Mouse (Mus musculus) layer of hippocampus, postnatal 25 days (tissue): ENCODE measurements around the gene Ccnt1. TPM values are rescaled to one million over a fixed set of nuclear protein-coding genes. Genes with fewer than 3 reads are reported as not detected.
"Not testable (repeated sequence)": the region's sequence is repeated elsewhere in the genome, so short reads cannot be mapped to it uniquely, and the experiment has no call there.

Experiments
- DNase-seq, 2 experiments: peaks; one replicate each; pipeline ENCODE4 v3.0.0; 2022; ENCODE audit warnings: mixed read lengths in 2 of 2, low spot score in 1 of 2; ENCODE audit errors: extremely low spot score in 1 of 2
- total RNA-seq, 2 experiments: library from RNA; stranded (reverse); gene quantifications; 2 replicates each; pipeline ENCODE4 v1.2.3; 2021

Gene Ccnt1
- total RNA-seq, 2 experiments from 2014 or later: 40.1 to 45.0 TPM

- no peak for DNase-seq
These were observed 14.8 kb downstream of the Ccnt1 start for GRCm38 (mm10) chr15:98555881-98556280.

- DNase-seq: no peak
These were observed 18.0 kb downstream of the Ccnt1 start for GRCm38 (mm10) chr15:98552758-98553157.

GRCm38 (mm10) chr15:98546843-98547242 lies 23.9 kb downstream of the Ccnt1 start:
- no peak for DNase-seq

GRCm38 (mm10) chr15:98545151-98545550 lies 25.6 kb downstream of the Ccnt1 start:
- no peak for DNase-seq

- DNase-seq: no peak
These were observed 27.4 kb downstream of the Ccnt1 start for GRCm38 (mm10) chr15:98543341-98543740.

- no peak for DNase-seq
These were observed 29.7 kb downstream of the Ccnt1 start for GRCm38 (mm10) chr15:98541064-98541463.

- DNase-seq: no peak
These were observed 32.8 kb downstream of the Ccnt1 start for GRCm38 (mm10) chr15:98537923-98538322.

GRCm38 (mm10) chr15:98536828-98537510 lies 33.8 kb downstream of the Ccnt1 start:
- DNase-seq: no peak

- no peak for DNase-seq
These were observed 34.8 kb downstream of the Ccnt1 start for GRCm38 (mm10) chr15:98535921-98536320.

GRCm38 (mm10) chr15:98533881-98534627 lies 36.7 kb downstream of the Ccnt1 start, which contains the start of gene Kansl2:
TSS of gene Kansl2 (minus strand) at chr15:98534264.
- peak; percentile 90 to 93 for DNase-seq

- DNase-seq: no peak
These were observed 37.6 kb downstream of the Ccnt1 start for GRCm38 (mm10) chr15:98533035-98533531.

GRCm38 (mm10) chr15:98532281-98532680 lies 38.4 kb downstream of the Ccnt1 start:
- no peak for DNase-seq

- DNase-seq: no peak
These were observed 42.6 kb downstream of the Ccnt1 start for GRCm38 (mm10) chr15:98528066-98528563.

GRCm38 (mm10) chr15:98527056-98527771 lies 43.5 kb downstream of the Ccnt1 start:
- DNase-seq: no peak

- no peak for DNase-seq
These were observed 44.7 kb downstream of the Ccnt1 start for GRCm38 (mm10) chr15:98526057-98526456.

- DNase-seq: no peak
These were observed 49.5 kb downstream of the Ccnt1 start for GRCm38 (mm10) chr15:98521245-98521644.

- peak; percentile 36 to 62 for DNase-seq
These were observed 53.1 kb downstream of the Ccnt1 start for GRCm38 (mm10) chr15:98517380-98518355.

GRCm38 (mm10) chr15:98514845-98515244 lies 55.9 kb downstream of the Ccnt1 start:
- not testable (repeated sequence) for DNase-seq

GRCm38 (mm10) chr15:98514146-98514545 lies 56.6 kb downstream of the Ccnt1 start:
- no peak for DNase-seq

GRCm38 (mm10) chr15:98513676-98514075 lies 57.0 kb downstream of the Ccnt1 start:
- DNase-seq: not testable (repeated sequence)
